Mouse (Mus musculus) embryonic stem cell, embryonic (primary cell): ENCODE data around the gene Ube2s.

Experiments used
- CTCF ChIA-PET, 4 experiments: fragments of 300-600 bp in 2 of 4; fragments of 350-600 bp in 2 of 4; sonication (Branson Sonifier 250); formaldehyde crosslinking; loops; one replicate each; lab custom pipeline; 2022; ENCODE audit warnings: inconsistent platforms in 2 of 4; lab: Charles Lee
- POLR2A ChIA-PET, 4 experiments: fragments of 300-600 bp in 2 of 4; fragments of 350-600 bp in 2 of 4; sonication (Branson Sonifier 250); formaldehyde crosslinking; loops; one replicate each; lab custom pipeline; 2022; ENCODE audit warnings: antibody characterized with exemption in 4 of 4, inconsistent platforms in 1 of 4; lab: Charles Lee

The Ube2s gene

GRCm38 (mm10) chr7:4795767-4796433, 16.5 kb downstream of the Ube2s start:
- POLR2A ChIA-PET: interaction anchor here (0.5 to 25.1 kb wide), 82 partner anchors 8 to 1151 kb away, joined by 3 to 989 read pairs (median 5); partner anchors contain the start of genes Ube2s (in 4 of the 4), Cox6b2 (in 3 of the 4), Hspbp1 (in 3 of the 4) and Il11 (in 2 of the 4)
- CTCF ChIA-PET: interaction anchor here (0.6 to 2.0 kb wide), 15 partner anchors 11 to 230 kb away, joined by 3 to 10 read pairs (median 3); partner anchors contain the start of gene Kmt5c (in 1 of the 4)

- ChIA-PET CTCF (interaction anchor here in 2 of 4 experiments (0.5 to 2.0 kb wide), 5 partner anchors 12 to 72 kb away, joined by 3 to 10 read pairs (median 4); partner anchors contain the start of genes Cox6b2 (in 1 of the 2) and Kmt5c (in 1 of the 2)), POLR2A (interaction anchor here (0.6 to 25.1 kb wide), 61 partner anchors 10 to 316 kb away, joined by 3 to 989 read pairs (median 4); partner anchors contain the start of genes Cox6b2 (in 4 of the 4), Kmt5c (in 3 of the 4), Ube2s (in 3 of the 4) and Hspbp1 (in 2 of the 4))
Measured at GRCm38 (mm10) chr7:4794631-4795168, 17.7 kb downstream of the Ube2s start.

- ChIA-PET POLR2A (interaction anchor here (0.5 to 25.1 kb wide), 79 partner anchors 10 to 322 kb away, joined by 3 to 989 read pairs (median 9); partner anchors contain the start of genes Cox6b2 (in 4 of the 4), Kmt5c (in 3 of the 4), Ube2s (in 3 of the 4) and Hspbp1 (in 2 of the 4)), CTCF (interaction anchor here in 2 of 4 experiments (0.6 to 1.4 kb wide), 6 partner anchors 13 to 284 kb away, joined by 3 to 5 read pairs (median 4); partner anchors contain the start of gene Cox6b2 (in 1 of the 2))
Measured at GRCm38 (mm10) chr7:4793674-4794073, 18.7 kb downstream of the Ube2s start.

GRCm38 (mm10) chr7:4793248-4793647, 19.1 kb downstream of the Ube2s start:
- POLR2A ChIA-PET: interaction anchor here (0.5 to 25.1 kb wide), 238 partner anchors 10 to 1569 kb away, joined by 3 to 989 read pairs (median 5); partner anchors contain the start of genes Cox6b2 (in 4 of the 4), Fam71e2 (in 4 of the 4), Tmem190 (in 4 of the 4) and Ube2s (in 4 of the 4)
- CTCF ChIA-PET: interaction anchor here in 3 of 4 experiments (0.5 to 1.3 kb wide), 17 partner anchors 13 to 1532 kb away, joined by 3 to 8 read pairs (median 3); partner anchors contain the start of genes Cnot3 (in 1 of the 3), Cox6b2 (in 1 of the 3) and Kmt5c (in 1 of the 3)

- CTCF ChIA-PET: interaction anchor here (0.5 to 1.3 kb wide), 21 partner anchors 14 to 1531 kb away, joined by 3 to 8 read pairs (median 3); partner anchors contain the start of genes Cnot3 (in 1 of the 4), Cox6b2 (in 1 of the 4) and Kmt5c (in 1 of the 4)
- POLR2A ChIA-PET: interaction anchor here (0.5 to 25.1 kb wide), 265 partner anchors 9 to 1570 kb away, joined by 3 to 989 read pairs (median 5); partner anchors contain the start of genes Cox6b2 (in 4 of the 4), Fam71e2 (in 4 of the 4), Tmem190 (in 4 of the 4) and Ube2s (in 4 of the 4)
Measured at GRCm38 (mm10) chr7:4792278-4793212, 19.8 kb downstream of the Ube2s start, which contains the start of gene Rpl28. Rpl28 (plus strand) TSS chr7:4792874.

GRCm38 (mm10) chr7:4789436-4789935, 22.9 kb downstream of the Ube2s start, which contains the start of gene Tmem238:
Tmem238 (minus strand) TSS chr7:4789656.
- ChIA-PET POLR2A (interaction anchor here (0.6 to 25.1 kb wide), 98 partner anchors 8 to 1499 kb away, joined by 3 to 989 read pairs (median 5); partner anchors contain the start of genes Cox6b2 (in 4 of the 4), Hspbp1 (in 3 of the 4), Isoc2a (in 3 of the 4) and Kmt5c (in 3 of the 4)), CTCF (interaction anchor here (0.7 to 1.6 kb wide), 7 partner anchors 12 to 244 kb away, joined by 3 to 6 read pairs (median 3); partner anchors contain the start of gene Syt5 (in 1 of the 4))

- CTCF ChIA-PET: interaction anchor here (0.5 to 1.6 kb wide), 8 partner anchors 12 to 241 kb away, joined by 3 to 6 read pairs (median 3); partner anchors contain the start of gene Syt5 (in 1 of the 4)
- POLR2A ChIA-PET: interaction anchor here (0.5 to 25.1 kb wide), 112 partner anchors 7 to 1572 kb away, joined by 3 to 989 read pairs (median 5); partner anchors contain the start of genes Cox6b2 (in 4 of the 4), Hspbp1 (in 3 of the 4), Isoc2a (in 3 of the 4) and Kmt5c (in 3 of the 4)
Measured at GRCm38 (mm10) chr7:4788499-4789435, 23.6 kb downstream of the Ube2s start.

- CTCF ChIA-PET: interaction anchor here in 3 of 4 experiments (0.6 to 1.4 kb wide), 5 partner anchors 23 to 128 kb away, joined by 3 to 6 read pairs (median 3); partner anchors contain the start of genes Cox6b2 (in 1 of the 3) and Hspbp1 (in 1 of the 3)
- POLR2A ChIA-PET: interaction anchor here (0.6 to 9.8 kb wide), 28 partner anchors 9 to 285 kb away, joined by 3 to 132 read pairs (median 4); partner anchors contain the start of genes Rpl28 (in 4 of the 4), Cox6b2 (in 3 of the 4), Ube2s (in 3 of the 4) and Kmt5c (in 2 of the 4)
Measured at GRCm38 (mm10) chr7:4783667-4784268, 28.6 kb downstream of the Ube2s start.

GRCm38 (mm10) chr7:4782759-4783158, 29.6 kb downstream of the Ube2s start, which contains the start of the genes Il11 and Tmem190:
Il11 (minus strand) TSS chr7:4782859.
Tmem190 (plus strand) TSS chr7:4782937.
- CTCF ChIA-PET: interaction anchor here in 3 of 4 experiments (0.6 to 1.4 kb wide), 3 partner anchors 24 to 255 kb away, joined by 3 to 4 read pairs (median 3); no protein-coding TSS in a partner anchor
- POLR2A ChIA-PET: interaction anchor here (0.5 to 9.8 kb wide), 17 partner anchors 10 to 251 kb away, joined by 3 to 132 read pairs (median 6); partner anchors contain the start of genes Rpl28 (in 4 of the 4), Cox6b2 (in 2 of the 4) and Ube2s (in 2 of the 4)

GRCm38 (mm10) chr7:4782130-4782529, 30.3 kb downstream of the Ube2s start:
- POLR2A ChIA-PET: interaction anchor here in 3 of 4 experiments (0.7 to 9.8 kb wide), 21 partner anchors 7 to 222 kb away, joined by 3 to 132 read pairs (median 8); partner anchors contain the start of genes Rpl28 (in 3 of the 3), Cox6b2 (in 2 of the 3), Ube2s (in 2 of the 3) and Kmt5c (in 1 of the 3)
- CTCF ChIA-PET: interaction anchor here in 2 of 4 experiments (0.6 to 1.5 kb wide), 3 partner anchors 77 to 254 kb away, joined by 3 to 4 read pairs (median 4); no protein-coding TSS in a partner anchor

GRCm38 (mm10) chr7:4779921-4780320, 32.5 kb downstream of the Ube2s start:
- CTCF ChIA-PET: interaction anchor here in 1 of 4 experiments (1.1 kb wide), 1 partner anchor 27 kb away, joined by 3 read pairs; the partner anchor contains the start of gene Cox6b2
- POLR2A ChIA-PET: interaction anchor here in 3 of 4 experiments (0.5 to 10.9 kb wide), 15 partner anchors 9 to 163 kb away, joined by 3 to 152 read pairs (median 9); partner anchors contain the start of genes Rpl28 (in 3 of the 3), Cox6b2 (in 2 of the 3), Tmem238 (in 2 of the 3) and Ube2s (in 1 of the 3)

GRCm38 (mm10) chr7:4777851-4778637, 34.3 kb downstream of the Ube2s start:
- CTCF ChIA-PET: interaction anchor here in 3 of 4 experiments (0.5 to 1.3 kb wide), 4 partner anchors 11 to 221 kb away, joined by 3 to 10 read pairs (median 5); partner anchors contain the start of genes Shisa7 (in 1 of the 3) and Tmem238 (in 1 of the 3)
- POLR2A ChIA-PET: interaction anchor here (0.5 to 10.9 kb wide), 41 partner anchors 8 to 231 kb away, joined by 3 to 152 read pairs (median 7); partner anchors contain the start of genes Rpl28 (in 4 of the 4), Tmem238 (in 4 of the 4), Cox6b2 (in 3 of the 4) and Ube2s (in 3 of the 4)
